Mouse (Mus musculus) kidney, adult 2 months (tissue): Measurements from ENCODE around the gene Btg2.

Experiments
- CTCF ChIP-seq: fragments of 200-500 bp; conservative IDR thresholded peaks from 2 replicates; pipeline ENCODE4 v1.5.1; 2011; ENCODE audit warnings: low read depth, mild to moderate bottlenecking, control low read depth, low read length, moderate library complexity, mixed read lengths; ENCODE audit not compliant: insufficient read depth, insufficient read length
- POLR2A ChIP-seq: fragments of 200-500 bp; IDR thresholded peaks from one replicate; pipeline ENCODE4 v1.6.1; 2011; ENCODE audit warnings: low read depth, low read length, control low read depth

- peak; percentile 56 for TF ChIP-seq POLR2A
- no peak for TF ChIP-seq CTCF
Measured at GRCm38 (mm10) chr1:134098726-134099515, 20.0 kb upstream of the Btg2 start.
